Mouse (Mus musculus) hematopoietic stem cell, adult 5-6 weeks (primary cell): ENCODE data around the gene Zzef1. TPM values are rescaled to one million over a fixed set of nuclear protein-coding genes. Genes with fewer than 3 reads are reported as not detected.
A peak's percentile ranks its signal among the peaks of the same experiment; 100 is the strongest.
"Not testable (repeated sequence)": the region's sequence is repeated elsewhere in the genome, so short reads cannot be mapped to it uniquely, and the experiment has no call there.

Experiments used
- ATAC-seq, 2 experiments: fragments of 125-278 bp in 1 of 2; replicated peaks in 1 of 2; 2 replicates each; pipeline ENCODE4 v1.8.0; 2016 to 2017; ENCODE audit warnings: inconsistent platforms in 2 of 2, mild to moderate bottlenecking in 2 of 2, moderate number of reproducible peaks in 2 of 2, low read depth in 1 of 2, moderate TSS enrichment in 1 of 2; ENCODE audit not compliant: low FRiP score in 2 of 2, poor library complexity in 2 of 2, severe bottlenecking in 2 of 2, insufficient read depth in 1 of 2, low TSS enrichment in 1 of 2
- total RNA-seq: library from RNA; stranded (forward); fragments of 172-1452, 232-1000 nt; gene quantifications from 2 replicates; pipeline ENCODE4 v1.2.3, GENCODE M21; 2017

The Zzef1 gene
- total RNA-seq: 29.7 and 36.1 TPM in 2 replicates

DNA sequence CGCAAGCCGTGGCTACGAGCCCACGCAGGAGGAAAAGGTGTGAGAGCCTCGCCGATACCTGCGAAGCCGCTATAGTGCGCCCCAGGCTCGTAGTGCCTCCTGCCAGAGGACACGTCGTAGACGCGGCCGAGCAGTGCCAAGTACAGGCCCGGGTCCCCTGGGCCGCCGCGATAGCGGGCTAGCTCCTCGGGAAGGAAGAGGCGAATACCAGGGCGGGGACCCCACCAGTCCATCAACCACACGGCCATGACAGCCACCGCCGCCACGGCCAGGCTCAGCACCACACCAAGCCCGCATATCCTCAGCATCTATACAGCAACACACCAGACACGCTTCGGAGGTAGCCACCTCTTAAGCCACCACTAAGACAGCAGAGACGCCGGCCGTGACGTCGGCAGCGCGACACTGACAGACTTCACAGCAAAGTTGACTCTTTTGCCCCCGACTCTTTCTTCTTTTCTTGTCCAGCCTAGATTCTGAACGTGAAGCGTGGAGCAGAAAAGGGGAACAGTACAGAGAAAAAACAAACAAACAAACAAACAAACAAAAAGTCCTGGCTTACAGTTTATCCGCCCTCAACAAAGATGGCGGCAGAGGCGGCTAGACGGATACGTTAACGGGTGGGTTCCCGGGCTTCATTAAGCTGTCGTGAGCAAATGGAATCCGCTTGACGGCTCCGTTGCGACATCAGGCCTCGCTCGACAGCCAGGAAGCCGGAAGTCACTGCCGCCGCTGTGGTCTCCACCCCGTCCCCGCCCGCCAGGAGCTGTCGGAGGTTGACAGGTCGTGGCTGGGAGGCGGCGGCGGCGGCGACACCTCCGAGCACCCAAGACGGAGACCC lies at the start of gene Zzef1, which contains the start of gene Cyb5d2:
TSS of gene Zzef1 (plus strand) at position 772 of the 841 bp plus-strand sequence.
TSS of gene Cyb5d2 (minus strand) at position 688 of the 841 bp plus-strand sequence.
- peak; percentile 95 to 96 for ATAC-seq

DNA sequence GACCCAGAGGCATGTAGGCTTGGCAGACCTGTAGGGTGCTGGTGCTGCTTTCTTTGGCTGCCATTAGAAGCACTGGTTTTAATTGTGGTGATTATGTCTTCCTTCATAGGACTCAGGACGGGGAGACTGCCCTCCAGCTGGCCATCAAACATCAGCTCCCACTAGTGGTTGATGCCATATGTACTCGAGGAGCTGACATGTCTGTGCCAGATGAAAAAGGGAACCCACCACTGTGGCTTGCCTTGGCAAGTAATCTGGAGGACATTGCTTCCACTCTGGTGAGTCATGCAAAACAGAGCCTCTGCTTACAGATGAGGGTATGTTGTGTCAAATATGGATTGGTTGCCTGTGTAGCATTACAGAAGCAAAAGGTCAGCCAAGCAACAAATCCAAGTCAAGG lies 44.1 kb upstream of the Zzef1 start:
- peak; percentile 83 to 87 for ATAC-seq

DNA sequence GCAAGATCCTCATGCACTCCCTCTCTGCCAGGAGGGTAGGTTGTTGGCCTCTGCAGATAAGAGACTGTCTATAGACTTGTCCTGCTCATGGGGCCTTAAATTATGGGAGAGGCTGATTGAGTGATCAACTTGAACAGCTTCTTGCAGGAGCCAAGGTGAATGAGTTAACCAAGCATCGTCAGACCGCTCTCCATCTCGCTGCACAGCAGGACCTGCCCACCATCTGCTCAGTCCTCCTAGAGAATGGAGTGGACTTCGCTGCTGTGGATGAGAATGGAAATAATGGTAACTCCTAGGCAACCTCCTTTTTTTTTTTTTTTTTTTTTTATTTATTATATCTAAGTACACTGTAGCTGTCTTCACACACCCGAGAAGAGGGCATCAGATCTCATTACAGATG lies 37.7 kb upstream of the Zzef1 start:
- ATAC-seq: no peak

DNA sequence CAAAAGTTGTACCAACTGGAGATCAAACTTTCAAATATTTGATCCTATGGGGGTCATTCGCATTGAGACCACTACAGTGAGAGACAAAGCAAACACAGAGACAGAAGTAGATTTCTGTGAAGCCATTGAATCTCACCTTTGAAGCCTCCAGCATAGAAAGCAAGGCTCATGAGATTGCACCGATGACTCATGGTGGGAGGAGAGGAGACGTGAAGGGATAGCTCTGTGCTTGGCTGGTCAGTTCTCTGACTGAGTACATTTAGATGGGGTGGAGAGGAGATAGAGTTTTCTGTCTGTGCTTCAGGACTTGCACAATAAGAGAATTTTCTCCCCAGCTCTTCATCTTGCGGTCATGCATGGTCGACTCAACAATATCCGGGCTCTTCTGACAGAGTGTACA lies 36.4 kb upstream of the Zzef1 start:
- no peak for ATAC-seq

DNA sequence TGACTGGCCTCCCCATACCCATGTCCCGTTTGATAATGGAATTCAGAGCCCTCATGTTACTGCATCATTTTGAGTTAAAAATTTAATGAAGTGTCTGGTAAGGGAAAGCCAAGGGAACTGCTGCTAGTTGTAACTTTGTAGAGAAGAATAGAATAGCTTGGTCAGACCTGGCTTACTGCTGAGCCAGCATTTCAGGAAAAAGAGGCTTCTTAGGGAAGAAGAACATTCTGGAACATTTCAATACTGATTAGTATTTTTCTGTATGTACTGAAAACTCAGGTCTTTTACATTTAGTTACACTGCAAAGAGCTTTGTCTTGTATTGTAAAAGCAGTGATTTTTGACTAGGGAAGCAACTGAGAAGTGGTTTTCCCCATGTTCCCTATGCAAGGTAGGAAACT lies 35.2 kb upstream of the Zzef1 start:
- no peak for ATAC-seq

DNA sequence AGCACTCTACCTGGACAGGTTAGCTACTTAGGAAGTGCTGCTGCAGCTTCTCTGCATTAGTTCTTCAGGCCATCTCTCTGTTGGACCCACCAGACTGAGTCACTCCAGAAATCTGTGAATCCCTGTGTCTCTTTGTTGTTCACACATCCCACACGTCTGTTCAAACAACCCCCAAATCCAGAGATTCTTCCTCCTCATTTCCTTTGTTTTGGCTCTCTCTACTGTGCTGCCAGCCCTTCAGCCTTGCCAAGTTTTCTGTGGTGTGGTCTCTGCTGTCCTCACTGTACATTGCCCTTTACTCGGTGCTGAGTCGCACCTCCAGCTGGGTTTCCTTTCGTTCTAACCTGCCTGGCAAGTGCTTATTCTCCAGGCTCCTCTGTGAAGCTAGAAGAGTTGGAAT lies 31.8 kb upstream of the Zzef1 start:
- ATAC-seq: no peak

DNA sequence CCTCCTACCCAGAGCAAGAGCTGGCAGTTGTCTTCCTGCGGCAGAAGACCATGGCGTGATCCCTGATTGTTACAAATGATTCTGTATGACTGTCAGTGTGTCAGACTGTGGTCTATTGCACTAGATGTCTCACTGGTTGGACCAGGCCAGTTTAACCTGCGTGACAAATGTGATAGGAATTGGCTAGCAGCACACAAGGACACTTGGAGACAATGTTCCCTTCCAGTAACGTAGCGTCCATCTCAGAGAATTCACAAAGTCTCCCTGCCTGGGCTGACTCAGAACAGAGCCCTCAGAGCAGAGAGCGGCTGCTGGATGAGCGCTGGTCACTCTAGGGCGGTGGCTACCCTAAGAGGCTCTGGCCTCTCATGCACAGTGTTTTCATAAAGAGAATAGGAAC lies 28.3 kb upstream of the Zzef1 start:
- ATAC-seq: no peak

DNA sequence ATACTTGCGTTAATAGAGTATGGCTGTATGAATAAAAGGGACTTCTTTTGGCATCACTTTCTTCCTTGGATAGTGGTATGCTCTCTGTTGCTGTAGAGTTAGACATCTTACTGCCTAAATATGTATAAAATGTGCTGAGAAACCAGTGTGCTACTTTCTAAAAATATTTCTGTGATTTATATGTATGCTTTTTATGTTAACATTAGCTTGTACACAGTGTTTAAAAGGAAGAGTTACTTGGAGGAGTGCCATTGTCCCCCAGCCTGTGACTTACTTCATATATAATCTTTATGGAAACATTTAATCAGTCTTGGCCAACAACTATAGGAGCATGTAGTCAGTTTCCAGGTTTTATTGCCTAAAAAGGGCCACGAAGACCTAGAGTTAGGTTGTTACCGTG lies 27.0 kb upstream of the Zzef1 start:
- ATAC-seq: no peak

DNA sequence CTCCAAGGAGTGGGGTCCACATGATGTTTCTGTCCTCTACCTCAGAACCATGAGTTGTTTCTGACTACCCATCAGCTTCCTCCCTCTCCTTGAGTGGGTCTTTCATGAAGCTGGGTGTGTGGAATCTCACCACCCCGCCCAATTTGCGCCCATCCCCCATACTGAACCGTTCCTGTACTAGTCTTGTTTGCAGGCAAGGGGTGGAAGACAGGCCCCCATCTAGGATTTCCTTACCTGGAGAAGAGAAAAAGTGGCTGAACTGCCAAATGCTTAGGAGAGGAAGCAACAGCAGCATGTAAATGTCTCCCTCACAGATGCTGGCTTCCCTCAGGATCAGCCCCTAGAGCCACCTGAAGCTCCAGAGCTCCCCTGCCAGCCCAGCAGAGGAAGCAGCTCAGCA lies 25.7 kb upstream of the Zzef1 start:
- no peak for ATAC-seq

DNA sequence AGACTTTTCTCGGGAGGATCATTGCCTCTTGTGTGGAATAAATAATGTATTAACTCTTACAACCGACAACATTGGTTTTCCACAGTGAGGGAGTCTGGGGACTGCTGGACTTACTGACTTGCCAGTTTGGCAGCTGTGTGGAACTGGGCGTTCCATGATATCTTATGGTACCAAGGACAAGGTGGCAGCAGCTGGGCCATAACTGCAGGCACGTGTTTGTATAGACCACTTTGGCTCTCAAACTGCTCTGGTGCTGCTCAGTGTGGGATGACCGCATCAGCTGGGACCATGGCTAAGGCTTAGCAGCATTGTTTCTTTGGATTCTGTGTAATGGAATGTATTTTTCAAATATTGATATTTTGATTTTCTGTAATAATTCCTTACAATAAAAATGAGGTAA lies 25.2 kb upstream of the Zzef1 start:
- ATAC-seq: no peak

DNA sequence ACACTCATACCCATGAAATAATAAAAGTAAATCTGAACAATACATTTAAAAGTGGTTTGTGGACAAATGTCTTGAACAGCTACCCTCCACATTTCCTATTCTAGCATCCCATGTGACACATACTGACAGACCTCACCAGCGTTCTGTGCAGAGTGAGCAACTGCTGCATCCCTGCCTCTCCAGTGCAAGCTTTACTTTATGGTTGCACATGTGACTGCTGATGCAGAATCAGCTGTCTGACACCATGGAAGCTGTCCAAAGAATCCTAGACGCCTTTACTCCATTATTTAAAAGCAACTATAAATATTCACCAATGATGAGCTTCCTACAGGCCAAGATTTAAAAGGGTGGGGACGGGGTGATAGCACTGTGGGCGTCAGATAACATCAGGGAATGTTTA lies 24.6 kb upstream of the Zzef1 start:
- no peak for ATAC-seq

DNA sequence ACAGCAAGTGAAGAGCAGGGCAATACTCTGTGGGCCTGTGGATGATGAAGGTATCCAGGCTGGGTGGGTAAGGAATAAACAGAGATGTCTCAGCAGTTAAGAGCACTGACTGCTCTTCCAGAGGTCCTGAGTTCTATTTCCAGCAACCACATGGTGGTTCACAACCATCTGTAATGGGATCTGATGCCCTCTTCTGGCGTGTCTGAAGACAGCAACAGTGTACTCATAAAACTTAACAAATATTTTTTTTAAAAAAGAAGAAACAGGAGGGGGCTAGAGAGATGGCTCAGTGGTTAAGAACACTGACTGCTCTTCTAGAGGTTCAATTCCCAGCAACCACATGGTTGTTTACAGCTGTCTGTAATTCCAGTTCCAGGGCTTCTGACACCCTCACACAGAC lies 23.4 kb upstream of the Zzef1 start:
- ATAC-seq: not testable (repeated sequence)

DNA sequence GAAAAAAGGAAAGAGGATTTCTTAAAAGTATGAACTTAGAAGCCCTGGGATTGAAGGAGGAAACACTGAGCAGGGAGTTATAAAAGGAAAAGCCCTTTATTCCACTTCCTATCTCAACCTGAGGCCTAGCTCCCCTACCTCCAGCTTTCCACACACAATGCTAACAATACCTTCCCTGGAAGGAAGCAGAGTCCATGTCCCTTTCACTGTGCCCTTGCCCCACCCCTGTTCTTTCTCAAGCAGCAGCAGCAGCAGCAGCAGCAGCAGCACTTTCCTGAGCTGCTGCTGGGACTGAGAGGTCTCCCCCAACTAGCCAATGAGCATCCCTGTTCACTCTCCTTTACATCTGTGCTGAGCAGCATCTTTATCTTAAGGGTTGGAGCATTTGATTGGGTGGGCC lies 17.1 kb upstream of the Zzef1 start:
- no peak for ATAC-seq

DNA sequence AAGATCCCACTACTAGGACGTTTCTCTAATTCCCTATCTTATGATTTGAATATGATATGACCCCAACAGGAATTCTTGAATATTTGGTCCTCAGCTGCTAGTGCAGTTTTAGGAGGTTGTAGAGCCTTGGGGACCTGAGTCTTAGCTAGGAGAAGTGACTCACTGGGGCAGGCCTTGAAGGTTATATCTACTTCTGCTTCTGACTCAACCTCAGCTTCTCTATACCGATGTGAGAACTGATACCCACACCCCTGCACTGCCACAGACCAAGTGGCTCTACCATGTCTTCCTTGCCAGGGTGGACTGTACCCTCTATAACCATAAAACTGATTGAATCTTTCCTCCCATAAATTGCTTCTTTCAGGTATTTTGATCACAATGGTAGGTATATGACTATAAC lies 13.9 kb upstream of the Zzef1 start:
- ATAC-seq: no peak

DNA sequence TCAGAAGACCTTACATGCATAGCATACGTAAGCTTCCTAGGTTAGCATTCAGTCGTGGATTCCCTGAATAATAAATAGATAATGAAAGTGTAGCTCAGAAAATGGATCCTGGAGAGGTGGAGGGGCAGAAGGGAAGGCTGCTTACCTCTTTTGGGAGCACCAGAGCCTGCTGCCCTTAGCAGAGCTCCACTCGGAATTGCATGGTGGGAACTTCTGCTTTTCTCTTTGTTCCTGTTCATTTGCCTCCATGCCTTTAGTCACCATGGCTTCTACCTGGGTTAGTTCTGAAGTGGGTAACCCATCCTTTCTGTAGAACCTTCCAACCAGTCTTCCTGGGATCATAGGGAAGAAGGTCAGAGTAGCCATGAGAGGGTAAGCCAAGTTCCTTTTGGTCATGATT lies 13.5 kb upstream of the Zzef1 start:
- ATAC-seq: no peak

DNA sequence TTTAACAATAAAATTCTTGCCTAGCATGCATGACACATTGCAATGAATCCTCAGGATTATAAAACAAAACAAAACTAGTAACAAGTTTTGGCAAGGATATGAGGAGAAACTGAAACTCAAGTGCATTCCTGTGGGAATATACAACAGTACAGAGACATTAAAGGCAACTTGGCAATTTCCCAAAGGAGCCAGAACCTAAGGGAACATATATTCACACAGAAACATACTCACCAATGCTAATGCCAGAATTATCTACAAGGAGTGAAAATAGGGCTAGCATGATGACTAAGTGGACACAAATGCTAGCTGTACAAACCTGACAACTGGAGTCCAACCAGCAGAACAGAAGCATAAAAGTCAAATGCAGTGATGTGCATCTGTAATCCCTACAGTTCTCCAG lies 4.0 kb upstream of the Zzef1 start:
- no peak for ATAC-seq

DNA sequence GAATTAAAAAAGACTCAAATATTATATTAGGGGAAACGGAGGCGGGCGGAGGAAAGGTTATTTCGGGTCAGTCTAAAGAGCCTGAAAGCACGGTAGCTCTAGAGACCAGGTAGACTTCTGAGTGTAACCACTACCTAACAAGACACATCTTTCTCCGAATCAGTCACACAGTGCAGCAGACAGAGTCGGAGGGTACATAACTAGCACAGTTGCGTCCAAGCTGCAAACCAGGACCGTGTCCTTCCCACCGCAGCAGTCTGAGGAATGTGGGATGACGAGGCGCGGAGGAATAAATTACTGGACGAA lies 924 bp upstream of the Zzef1 start:
- ATAC-seq: peak in 1 of 2 experiments; percentile 11; a peak in 1 of 4 replicates

DNA sequence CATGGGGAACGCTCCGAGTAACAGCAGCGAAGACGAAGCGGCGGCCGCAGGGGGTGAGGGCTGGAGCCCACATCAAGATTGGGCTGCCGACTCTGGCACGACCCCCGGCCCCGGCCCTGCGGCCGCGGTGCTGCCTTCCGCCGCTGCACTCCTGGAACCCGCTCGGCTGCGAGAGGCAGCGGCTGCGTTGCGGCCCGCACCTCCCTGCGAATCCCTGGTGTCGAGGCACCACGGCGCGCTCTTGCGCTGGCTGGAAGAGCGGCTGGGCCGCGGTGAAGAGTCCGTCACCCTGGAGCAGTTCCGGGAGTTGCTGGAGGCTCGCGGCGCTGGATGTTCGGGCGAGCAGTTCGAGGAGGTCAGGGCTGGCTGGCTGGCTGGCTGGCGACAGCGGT lies 266 bp downstream of the Zzef1 start:
- no peak for ATAC-seq

DNA sequence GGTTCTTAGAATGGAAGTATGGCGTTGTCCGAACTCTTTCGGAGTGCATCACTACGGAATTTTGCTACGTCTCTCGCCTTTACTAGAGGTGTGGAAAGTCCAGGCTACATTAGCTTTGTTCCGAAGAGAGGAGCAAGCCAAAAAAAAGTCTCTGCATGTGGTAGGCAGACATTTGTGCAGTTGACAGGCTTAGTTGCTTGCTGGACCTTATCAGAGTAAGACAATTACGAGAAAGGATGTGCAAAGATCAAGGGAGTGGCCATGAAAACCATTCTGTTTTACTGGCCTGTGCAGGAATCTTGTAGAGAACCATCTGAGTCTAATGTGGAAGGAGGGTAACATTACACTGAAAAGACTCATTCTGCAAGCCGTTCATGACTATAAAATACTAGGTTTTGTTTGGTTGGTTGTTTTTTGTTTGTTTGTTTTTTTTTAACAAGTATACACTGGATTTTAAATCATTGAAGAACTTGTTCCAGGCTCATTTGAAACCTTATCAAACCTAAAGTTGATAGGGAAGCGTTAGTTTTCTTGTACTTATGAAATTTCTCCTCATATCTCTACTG lies 830 bp downstream of the Zzef1 start:
- no peak for ATAC-seq
